Mouse (Mus musculus) lung, postnatal 0 days (tissue): Measurements from ENCODE around the gene Rpl10a.

Source experiments
- CTCF ChIP-seq: IDR thresholded peaks from 2 replicates; pipeline ENCODE4 v1.5.1; 2016; ENCODE audit warnings: antibody characterized with exemption, mild to moderate bottlenecking
- EP300 ChIP-seq: IDR thresholded peaks from 2 replicates; pipeline ENCODE4 v1.6.1; 2016; ENCODE audit warnings: antibody characterized with exemption, mild to moderate bottlenecking, control low read depth

GRCm38 (mm10) chr17:28328366-28328928 is at the start of gene Rpl10a:
- TF ChIP-seq CTCF (peak; percentile 94), EP300 (peak; percentile 80)
